Mouse (Mus musculus): ENCODE measurements around the gene Mest. TPM values are rescaled to one million over a fixed set of nuclear protein-coding genes. Genes with fewer than 3 reads are reported as not detected.

Gene Mest
- polyA plus RNA-seq, 1 experiment from 2014 or later, result 268 TPM

DNA sequence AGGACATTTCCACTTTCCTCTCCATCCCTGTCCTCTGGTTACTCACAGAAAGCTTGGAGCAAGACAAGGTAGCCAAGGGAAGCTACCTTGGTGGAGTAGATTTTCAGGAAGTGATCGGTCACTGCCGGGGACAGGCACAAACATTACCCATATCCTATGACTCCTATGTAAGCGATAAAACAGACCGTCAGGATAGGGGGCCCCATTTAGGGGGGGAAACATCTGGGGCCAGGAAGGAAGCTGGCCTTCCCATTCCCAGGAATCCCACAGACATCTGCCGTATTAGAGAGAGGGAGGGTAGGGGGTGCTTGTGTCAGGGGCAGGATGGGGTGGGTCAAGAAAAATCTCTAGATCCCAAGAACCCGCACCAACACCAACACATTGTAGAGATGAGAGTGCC, 23.2 kb upstream of the Mest start:
- no peak overlapping the region for H3K4me2 ChIP-seq (ENCODE audit: low read length)
- H3K9me3 ChIP-seq (replicated peaks; ENCODE audit: control insufficient read depth, low read length, poor library complexity, severe bottlenecking), result no peaks in the 10 kb centered on the region
- no peaks in the 10 kb centered on the region; the same call in 1 of the 2 replicates for H3K4me1 ChIP-seq (ENCODE audit: control insufficient read depth, insufficient read depth, low read length)
- H3K9ac ChIP-seq (ENCODE audit: low read depth, low read length), result no peak overlapping the region
- 91% methylated on average over 6 of the region's 6 CpGs for WGBS
- H3K4me3 ChIP-seq (ENCODE audit: low read depth, low read length), result no peak overlapping the region
- ATAC-seq, result no peak
- no peaks in the 10 kb centered on the region for H3K27me3 ChIP-seq (ENCODE audit: control insufficient read depth, insufficient read depth, low read depth, low read length)
- no peaks in the 10 kb centered on the region for H3K36me3 ChIP-seq (ENCODE audit: control insufficient read depth, insufficient read depth, low read length)
- no peak overlapping the region for H3K27ac ChIP-seq (ENCODE audit: low read length)

GRCm38 (mm10) chr6:30702881-30703280, 20.5 kb upstream of the Mest start:
- Histone ChIP-seq H3K4me1 (ENCODE audit: control insufficient read depth, insufficient read depth, low read length) (no peaks in the 10 kb centered on the region), H3K4me2 (ENCODE audit: low read length) (no peak overlapping the region), H3K27ac (ENCODE audit: low read length) (no peak overlapping the region), H3K4me3 (ENCODE audit: low read depth, low read length) (no peak overlapping the region), H3K9ac (ENCODE audit: low read depth, low read length) (no peak overlapping the region), H3K9me3 (replicated peaks; ENCODE audit: control insufficient read depth, low read length, poor library complexity, severe bottlenecking) (no peaks in the 10 kb centered on the region), H3K36me3 (ENCODE audit: control insufficient read depth, insufficient read depth, low read length) (no peaks in the 10 kb centered on the region), H3K27me3 (ENCODE audit: control insufficient read depth, insufficient read depth, low read depth, low read length) (no peaks in the 10 kb centered on the region)
- 79% methylated on average over 6 of the region's 6 CpGs for WGBS
- ATAC-seq, result no peak

DNA sequence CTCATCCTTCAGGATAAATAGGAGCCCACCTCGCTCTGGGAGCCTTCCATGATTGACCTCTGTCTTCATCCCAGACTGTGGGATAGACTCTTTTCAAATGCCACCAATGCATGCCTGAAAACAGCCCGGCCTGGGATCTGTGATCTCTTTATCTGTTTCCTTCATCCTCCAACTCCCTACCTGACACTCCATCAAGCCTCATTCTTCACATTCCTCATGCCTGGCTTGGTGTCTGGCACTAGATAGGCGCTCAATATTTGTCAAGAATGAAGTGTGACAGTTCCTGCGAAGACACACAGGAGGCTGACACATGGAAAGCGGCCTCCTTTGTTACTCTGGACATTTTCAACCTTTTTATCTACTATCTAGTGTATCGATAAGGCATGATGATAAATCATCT, 19.9 kb upstream of the Mest start:
- no peaks in the 10 kb centered on the region for H3K27me3 ChIP-seq (ENCODE audit: control insufficient read depth, insufficient read depth, low read depth, low read length)
- no peak overlapping the region for H3K4me3 ChIP-seq (ENCODE audit: low read depth, low read length)
- H3K27ac ChIP-seq (ENCODE audit: low read length), result no peak overlapping the region
- no peak overlapping the region for H3K4me2 ChIP-seq (ENCODE audit: low read length)
- WGBS, result 80% methylated on average over 6 of the region's 6 CpGs
- no peaks in the 10 kb centered on the region for H3K4me1 ChIP-seq (ENCODE audit: control insufficient read depth, insufficient read depth, low read length)
- no peak overlapping the region for H3K9ac ChIP-seq (ENCODE audit: low read depth, low read length)
- no peak for ATAC-seq
- no peaks in the 10 kb centered on the region for H3K9me3 ChIP-seq (replicated peaks; ENCODE audit: control insufficient read depth, low read length, poor library complexity, severe bottlenecking)
- no peaks in the 10 kb centered on the region for H3K36me3 ChIP-seq (ENCODE audit: control insufficient read depth, insufficient read depth, low read length)

DNA sequence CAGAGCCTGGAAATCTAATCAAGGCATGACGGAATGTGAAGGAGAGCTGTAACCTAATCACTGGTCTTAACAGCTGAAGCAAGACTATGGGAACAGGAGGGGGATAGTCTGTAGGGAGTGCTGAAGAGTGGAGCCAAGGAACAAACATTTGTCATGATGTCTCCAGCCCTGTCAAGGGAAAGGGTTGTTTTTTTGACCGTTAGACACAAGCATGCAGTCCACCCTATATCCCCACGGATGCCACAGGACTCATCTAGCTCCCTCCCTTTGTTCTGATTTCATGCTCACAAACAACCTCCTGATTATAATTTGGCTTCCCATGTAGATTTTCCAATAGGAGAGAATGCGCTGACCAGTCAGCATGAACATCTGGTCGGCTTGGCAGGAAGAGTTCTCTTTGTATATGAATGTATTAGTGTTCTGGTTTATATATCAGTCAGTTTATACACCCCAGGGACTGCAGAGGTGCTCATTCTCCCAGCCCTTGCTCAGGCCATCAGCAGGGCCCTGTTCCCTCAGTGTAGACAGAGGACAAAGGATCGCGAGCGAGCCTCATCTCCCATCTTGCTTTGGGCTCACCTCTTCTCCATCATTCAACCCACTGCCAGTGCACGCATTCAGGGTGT, 19.3 kb upstream of the Mest start:
- ATAC-seq, result no peak

GRCm38 (mm10) chr6:30709115-30709514, 14.2 kb upstream of the Mest start:
- 18% methylated on average over 6 of the region's 6 CpGs for WGBS
- Histone ChIP-seq H3K9ac (ENCODE audit: low read depth, low read length) (no peak overlapping the region), H3K4me3 (ENCODE audit: low read depth, low read length) (no peak overlapping the region), H3K4me2 (ENCODE audit: low read length) (no peak overlapping the region), H3K27me3 (ENCODE audit: control insufficient read depth, insufficient read depth, low read depth, low read length) (no peaks in the 10 kb centered on the region), H3K4me1 (ENCODE audit: control insufficient read depth, insufficient read depth, low read length) (peaks cover 4% of the 10 kb centered on the region), H3K9me3 (replicated peaks; ENCODE audit: control insufficient read depth, low read length, poor library complexity, severe bottlenecking) (no peaks in the 10 kb centered on the region), H3K27ac (ENCODE audit: low read length) (0 out of 2 replicates have a peak overlapping the region, but pooled peaks have one; percentile 5), H3K36me3 (ENCODE audit: control insufficient read depth, insufficient read depth, low read length) (no peaks in the 10 kb centered on the region)
- ATAC-seq, result no peak

More for the DNA sequence above, 19.3 kb upstream of the Mest start:
- 95% methylated on average over 9 of the region's 9 CpGs for WGBS
- no peaks in the 10 kb centered on the region for H3K4me1 ChIP-seq (ENCODE audit: control insufficient read depth, insufficient read depth, low read length)
- no peaks in the 10 kb centered on the region for H3K36me3 ChIP-seq (ENCODE audit: control insufficient read depth, insufficient read depth, low read length)
- H3K9ac ChIP-seq (ENCODE audit: low read depth, low read length), result no peak overlapping the region
- no peak overlapping the region for H3K4me2 ChIP-seq (ENCODE audit: low read length)
- H3K4me3 ChIP-seq (ENCODE audit: low read depth, low read length), result no peak overlapping the region
- no peaks in the 10 kb centered on the region for H3K9me3 ChIP-seq (replicated peaks; ENCODE audit: control insufficient read depth, low read length, poor library complexity, severe bottlenecking)
- H3K27ac ChIP-seq (ENCODE audit: low read length), result no peak overlapping the region
- no peaks in the 10 kb centered on the region for H3K27me3 ChIP-seq (ENCODE audit: control insufficient read depth, insufficient read depth, low read depth, low read length)

DNA sequence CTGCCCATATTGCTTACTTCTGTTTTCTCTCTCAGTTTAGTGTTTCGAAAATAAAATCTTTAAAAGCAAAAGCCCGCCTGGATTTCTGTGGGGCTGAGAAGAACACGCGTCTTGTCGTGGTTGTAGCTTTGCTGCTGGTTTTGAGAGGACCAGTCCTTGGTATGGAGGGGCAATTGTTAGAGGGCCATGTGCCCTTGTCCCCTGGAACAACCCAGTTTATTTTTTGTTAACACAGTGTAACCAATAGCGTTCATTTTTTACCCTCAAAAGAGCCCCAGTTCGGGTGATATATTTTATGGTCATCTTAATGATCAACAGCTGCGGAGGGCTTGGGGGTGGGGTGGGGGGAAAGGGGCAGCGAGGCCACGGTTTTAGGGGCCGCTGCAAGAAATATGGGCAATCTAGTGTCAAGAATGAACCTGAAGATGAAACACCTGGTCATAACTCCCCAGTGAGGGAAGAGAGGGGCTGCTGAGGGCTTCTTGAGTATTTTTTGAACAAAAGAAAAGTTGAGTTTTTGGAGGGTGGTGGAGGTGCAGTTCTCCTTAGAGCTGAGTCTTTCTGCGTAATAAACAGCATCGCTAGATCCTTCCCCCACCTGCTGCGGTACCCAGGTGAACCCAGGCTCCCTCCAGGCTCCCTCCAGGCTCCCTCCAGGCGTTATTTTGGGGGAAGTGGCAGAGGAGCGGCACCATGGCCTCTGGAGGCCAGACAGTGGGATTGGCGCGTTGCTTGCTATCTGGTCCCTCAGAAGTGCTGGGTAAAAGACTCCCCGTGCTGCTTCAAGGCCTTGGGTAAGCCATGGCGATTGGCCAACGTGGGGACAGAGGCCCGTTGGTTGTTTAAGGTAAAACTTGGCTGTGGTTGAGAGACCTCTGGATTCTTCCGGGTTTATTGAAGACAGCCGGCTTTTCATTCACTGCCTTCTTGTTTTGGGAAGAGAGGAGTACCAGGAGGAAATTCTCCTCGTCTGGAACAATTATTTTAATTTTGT, 12.7 kb upstream of the Mest start:
- 66% methylated on average over 25 of the region's 25 CpGs for WGBS
- H3K9ac ChIP-seq (ENCODE audit: low read depth, low read length), result no peak overlapping the region
- no peak for ATAC-seq

DNA sequence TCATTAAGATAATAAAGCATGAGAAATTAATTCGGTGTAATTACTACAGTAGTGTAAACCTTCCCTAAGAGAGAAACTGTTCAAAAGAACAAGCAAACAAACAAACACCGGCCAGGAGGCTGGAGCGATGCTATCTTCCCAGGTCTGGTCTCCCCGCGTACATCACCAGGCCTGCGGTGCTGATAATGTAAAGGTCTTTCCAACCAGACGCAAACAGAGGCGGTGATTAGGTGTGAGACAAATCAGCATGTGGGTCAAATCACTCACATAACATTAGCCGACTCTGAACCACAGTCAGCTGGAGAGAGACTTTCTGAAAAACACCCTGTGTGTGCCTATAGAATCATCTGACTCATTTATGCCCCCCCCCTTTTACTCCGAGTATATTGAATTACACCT, 12.0 kb upstream of the Mest start:
- H3K4me3 ChIP-seq (ENCODE audit: low read depth, low read length), result no peak overlapping the region
- H3K27ac ChIP-seq (ENCODE audit: low read length), result no peak overlapping the region
- WGBS, result 69% methylated on average over 10 of the region's 10 CpGs
- no peak overlapping the region for H3K9ac ChIP-seq (ENCODE audit: low read depth, low read length)
- no peaks in the 10 kb centered on the region for H3K27me3 ChIP-seq (ENCODE audit: control insufficient read depth, insufficient read depth, low read depth, low read length)
- no peak overlapping the region for H3K4me2 ChIP-seq (ENCODE audit: low read length)
- H3K9me3 ChIP-seq (replicated peaks; ENCODE audit: control insufficient read depth, low read length, poor library complexity, severe bottlenecking), result no peaks in the 10 kb centered on the region
- ATAC-seq, result no peak
- H3K4me1 ChIP-seq (ENCODE audit: control insufficient read depth, insufficient read depth, low read length), result peaks cover 4% of the 10 kb centered on the region
- H3K36me3 ChIP-seq (ENCODE audit: control insufficient read depth, insufficient read depth, low read length), result no peaks in the 10 kb centered on the region

More for the DNA sequence above, 12.7 kb upstream of the Mest start:
- Histone ChIP-seq H3K36me3 (ENCODE audit: control insufficient read depth, insufficient read depth, low read length) (no peaks in the 10 kb centered on the region), H3K27ac (ENCODE audit: low read length) (no peak overlapping the region), H3K4me3 (ENCODE audit: low read depth, low read length) (no peak overlapping the region), H3K27me3 (ENCODE audit: control insufficient read depth, insufficient read depth, low read depth, low read length) (no peaks in the 10 kb centered on the region), H3K9me3 (replicated peaks; ENCODE audit: control insufficient read depth, low read length, poor library complexity, severe bottlenecking) (no peaks in the 10 kb centered on the region), H3K4me1 (ENCODE audit: control insufficient read depth, insufficient read depth, low read length) (peaks cover 4% of the 10 kb centered on the region), H3K4me2 (ENCODE audit: low read length) (no peak overlapping the region)

DNA sequence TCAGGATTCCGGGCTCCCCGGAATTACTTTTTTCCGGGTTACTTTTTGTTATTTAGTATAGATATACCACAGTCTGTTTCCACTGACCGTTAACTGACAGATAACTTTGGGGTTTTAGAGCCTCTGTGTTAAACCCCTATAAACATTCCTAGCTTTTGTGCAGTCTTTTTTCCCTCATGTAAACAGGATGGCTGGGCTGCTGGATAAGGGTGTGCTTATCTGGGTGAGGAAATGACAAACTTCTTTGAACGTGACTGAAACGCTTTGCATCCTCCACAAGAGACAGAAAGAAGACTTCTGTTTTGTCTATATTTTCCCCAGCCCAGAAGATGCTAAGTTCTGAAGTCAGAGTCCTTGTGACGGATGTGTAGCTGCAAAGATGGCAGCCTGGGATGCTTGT, 10.9 kb upstream of the Mest start:
- WGBS, result 69% methylated on average over 7 of the region's 7 CpGs
- H3K36me3 ChIP-seq (ENCODE audit: control insufficient read depth, insufficient read depth, low read length), result no peaks in the 10 kb centered on the region
- no peak for ATAC-seq
- H3K9me3 ChIP-seq (replicated peaks; ENCODE audit: control insufficient read depth, low read length, poor library complexity, severe bottlenecking), result no peaks in the 10 kb centered on the region
- no peak overlapping the region for H3K9ac ChIP-seq (ENCODE audit: low read depth, low read length)
- no peak overlapping the region for H3K4me2 ChIP-seq (ENCODE audit: low read length)
- H3K4me3 ChIP-seq (ENCODE audit: low read depth, low read length), result no peak overlapping the region
- no peak overlapping the region for H3K27ac ChIP-seq (ENCODE audit: low read length)
- H3K27me3 ChIP-seq (ENCODE audit: control insufficient read depth, insufficient read depth, low read depth, low read length), result no peaks in the 10 kb centered on the region
- peaks cover 4% of the 10 kb centered on the region for H3K4me1 ChIP-seq (ENCODE audit: control insufficient read depth, insufficient read depth, low read length)

DNA sequence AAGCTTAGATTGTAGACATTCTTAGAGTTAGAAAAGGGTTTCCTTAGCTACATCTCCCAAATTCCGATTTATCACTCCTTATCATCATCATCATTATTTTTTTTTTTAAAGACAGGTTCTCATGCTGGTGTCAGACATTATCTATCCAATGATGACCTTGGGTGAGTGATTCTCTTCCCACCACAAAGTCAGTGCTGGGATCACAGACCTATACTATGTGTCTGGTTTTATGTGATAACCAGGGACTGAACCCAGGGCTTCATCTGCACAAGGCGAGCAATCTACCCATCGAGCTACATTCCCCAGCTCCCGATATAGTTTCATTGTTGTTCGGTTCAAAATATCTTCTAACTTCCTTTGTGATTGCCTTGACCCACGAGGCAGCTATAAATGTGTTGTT, 9.9 kb upstream of the Mest start:
- WGBS, result 87% methylated on average over 6 of the region's 6 CpGs
- Histone ChIP-seq H3K9ac (ENCODE audit: low read depth, low read length) (no peak overlapping the region), H3K27ac (ENCODE audit: low read length) (no peak overlapping the region), H3K9me3 (replicated peaks; ENCODE audit: control insufficient read depth, low read length, poor library complexity, severe bottlenecking) (no peaks in the 10 kb centered on the region), H3K36me3 (ENCODE audit: control insufficient read depth, insufficient read depth, low read length) (no peaks in the 10 kb centered on the region), H3K4me2 (ENCODE audit: low read length) (no peak overlapping the region), H3K27me3 (ENCODE audit: control insufficient read depth, insufficient read depth, low read depth, low read length) (no peaks in the 10 kb centered on the region), H3K4me1 (ENCODE audit: control insufficient read depth, insufficient read depth, low read length) (peaks cover 4% of the 10 kb centered on the region), H3K4me3 (ENCODE audit: low read depth, low read length) (no peak overlapping the region)
- no peak for ATAC-seq
